Mouse (Mus musculus): ENCODE measurements around the gene Gm11937.

DNA sequence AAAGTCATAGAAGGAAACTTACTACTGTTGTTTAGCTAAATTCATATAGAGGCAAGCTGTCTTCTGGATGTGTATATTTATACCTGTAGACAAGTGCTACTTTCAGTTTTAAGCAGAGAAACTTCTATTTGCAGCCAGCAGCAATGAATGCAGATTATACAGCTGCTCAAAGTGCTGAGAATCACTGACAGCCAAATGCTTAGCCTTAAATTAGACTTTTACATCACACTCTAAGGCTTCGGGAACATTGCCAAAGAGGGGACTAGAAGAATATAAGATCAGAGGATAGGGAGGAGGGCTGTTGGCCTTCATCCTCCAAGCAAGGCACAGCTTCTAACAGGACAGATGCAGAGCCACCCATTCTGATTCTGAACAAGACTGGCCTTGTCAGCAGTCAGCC, 27.1 kb upstream of the Gm11937 start:
- no peak for TF ChIP-seq ZNF384 (IDR thresholded peaks at IDR 0.05; ENCODE audit: low read depth, low read length)
- TF ChIP-seq ZC3H11A (IDR thresholded peaks at IDR 0.05; ENCODE audit: borderline replicate concordance, low read depth, low read length): no peak

Data from ES-E14 (cell line).